Mouse (Mus musculus) layer of hippocampus, postnatal 14 days (tissue): ENCODE measurements around the gene Atoh8. TPM values are rescaled to one million over a fixed set of nuclear protein-coding genes. Genes with fewer than 3 reads are reported as not detected.

ENCODE experiments used
- DNase-seq, 2 experiments: peaks; one replicate each; pipeline ENCODE4 v3.0.0; 2021 to 2022; ENCODE audit warnings: low spot score in 2 of 2, mixed read lengths in 1 of 2
- total RNA-seq, 2 experiments: library from RNA; stranded (reverse); gene quantifications; 2 replicates each; pipeline ENCODE4 v1.2.3; 2021

The Atoh8 gene
- total RNA-seq, 2 experiments from 2014 or later = 3.3 to 4.5 TPM

GRCm38 (mm10) chr6:72159861-72160395 is 75.4 kb downstream of the Atoh8 start:
- DNase-seq = no peak

DNA sequence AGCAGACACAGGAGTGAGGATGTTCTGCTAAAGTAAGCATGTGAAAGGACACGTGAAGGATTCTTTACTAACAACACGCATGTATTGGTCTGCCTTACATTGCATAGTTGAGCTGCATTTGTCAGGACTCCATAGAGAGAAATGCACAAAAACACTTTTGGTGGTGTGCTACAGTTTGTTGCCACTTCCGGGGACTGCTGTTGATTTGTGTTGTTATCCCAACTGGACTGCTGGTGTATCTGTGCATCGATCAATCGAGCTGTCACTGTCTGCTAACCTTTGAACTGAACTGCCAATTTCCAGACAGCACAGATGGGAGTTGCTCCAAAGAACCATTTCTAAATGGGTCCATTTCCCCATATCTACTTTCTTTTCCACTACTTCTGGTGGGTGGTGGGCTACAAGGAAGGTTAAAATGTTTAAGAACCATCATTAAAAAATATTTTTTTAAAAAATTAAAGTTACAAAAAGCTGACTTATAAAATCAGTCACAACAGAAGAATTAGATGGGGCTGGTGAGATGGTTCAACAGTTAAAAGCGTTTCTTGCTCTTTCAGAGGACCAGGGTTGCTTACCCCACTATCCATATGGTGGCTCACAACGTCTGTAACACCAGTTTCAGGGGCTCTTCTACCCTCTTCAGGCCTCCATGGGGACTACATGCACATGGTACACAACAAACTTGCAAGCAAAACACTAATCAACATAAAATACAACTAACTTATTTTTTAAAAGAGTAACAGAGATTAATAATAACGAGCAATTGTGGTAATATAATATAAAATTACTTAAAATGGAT is 76.2 kb downstream of the Atoh8 start:
- DNase-seq = no peak

Other genes with a start within 250 kb of the Atoh8 start
- gene St3gal5, start 138.0 kb downstream of the Atoh8 start, total RNA-seq = 10 to 100 TPM; 87.4 to 95.9 TPM
- gene Sftpb, start 69.0 kb upstream of the Atoh8 start, total RNA-seq = not detected
- gene Usp39, start 109.6 kb upstream of the Atoh8 start, total RNA-seq = 10 to 100 TPM; 29.7 to 32.9 TPM
- gene 0610030E20Rik, start 111.7 kb upstream of the Atoh8 start, total RNA-seq = 10 to 100 TPM; 13.8 to 16.0 TPM
- gene Tmem150a, start 119.9 kb upstream of the Atoh8 start, total RNA-seq = 10 to 100 TPM; 12.6 to 13.7 TPM
- gene Rnf181, start 131.4 kb upstream of the Atoh8 start, total RNA-seq = 10 to 100 TPM; 78.0 to 85.6 TPM
- 1 to 10 TPM; 3.7 to 4.2 TPM for gene Vamp5, start 144.9 kb upstream of the Atoh8 start, total RNA-seq
- gene Vamp8, start 155.1 kb upstream of the Atoh8 start, total RNA-seq = 10 to 100 TPM; 11.4 to 15.3 TPM
- gene Ggcx, start 178.7 kb upstream of the Atoh8 start, total RNA-seq = 10 to 100 TPM; 21.0 to 22.1 TPM
- gene Mat2a, start 204.0 kb upstream of the Atoh8 start, total RNA-seq = 100 to 1,000 TPM; 176 to 196 TPM